Mouse (Mus musculus): ENCODE results near the gene Golga7b.

GRCm38 (mm10) chr19:42198026-42198425 lies 49.3 kb upstream of the Golga7b start:
- TF ChIP-seq POLR2A (IDR thresholded peaks at IDR 0.05; ENCODE audit: insufficient read depth, low read length) (no peak), CTCF (IDR thresholded peaks at IDR 0.05; ENCODE audit: low read depth, low read length) (no peak), EP300 (IDR thresholded peaks at IDR 0.05; ENCODE audit: insufficient read depth, low read depth, low read length) (no peak)
